Mouse (Mus musculus): ENCODE data around the gene Ptprn2.
A peak's percentile ranks its signal among the peaks of the same experiment; 100 is the strongest.
"Not testable (repeated sequence)": the region's sequence is repeated elsewhere in the genome, so short reads cannot be mapped to it uniquely, and the experiment has no call there.

Gene Ptprn2

GRCm38 (mm10) chr12:116485591-116486403, at the start of gene Ptprn2:
TSS of gene Ptprn2 (plus strand) at chr12:116485720.
- peak; percentile 63 to 75 for DNase-seq

GRCm38 (mm10) chr12:116436125-116436524, 49.4 kb upstream of the Ptprn2 start:
- no peak for DNase-seq

DNA sequence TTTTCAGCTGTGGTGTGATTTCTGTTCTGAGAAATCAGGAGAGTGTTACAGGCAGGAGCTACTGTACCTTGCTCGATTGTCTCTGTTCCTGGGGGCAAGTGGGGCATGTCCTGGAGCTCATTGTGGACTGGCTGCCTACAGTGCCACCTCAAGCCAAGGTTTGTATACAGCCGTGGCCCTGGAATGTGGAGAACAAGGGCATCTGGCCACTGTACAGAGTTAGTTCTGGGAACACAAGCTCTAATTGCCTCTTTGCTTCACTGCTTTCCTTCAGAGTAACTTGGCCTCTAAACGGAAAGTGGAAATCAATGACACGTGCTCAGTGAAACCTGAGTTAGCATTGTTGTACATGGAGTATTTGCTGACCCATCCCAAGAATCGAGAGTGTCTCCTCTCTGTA, 46.9 kb upstream of the Ptprn2 start:
- no peak for DNase-seq

DNA sequence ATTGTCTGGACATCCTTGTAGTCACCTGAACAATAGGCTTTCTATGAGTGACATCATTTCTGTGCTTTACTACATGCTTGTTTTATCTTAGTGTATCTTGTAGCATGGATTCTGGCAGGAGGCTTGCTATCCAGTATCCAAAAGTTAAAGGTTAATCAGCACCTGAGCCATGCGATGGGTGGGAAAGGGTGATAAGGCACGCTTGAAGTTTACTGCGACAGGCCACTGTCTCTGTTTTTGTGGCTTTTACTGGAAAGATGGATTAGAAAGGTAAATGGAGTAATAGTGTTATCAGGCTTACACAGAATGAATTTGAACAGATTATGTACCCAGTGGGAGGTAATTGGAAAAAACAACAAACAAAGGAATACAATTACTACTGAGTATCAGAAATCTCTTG, 43.3 kb upstream of the Ptprn2 start:
- no peak for DNase-seq

- DNase-seq = no peak
Observed at GRCm38 (mm10) chr12:116449536-116449935, 36.0 kb upstream of the Ptprn2 start.

- no peak for DNase-seq
Observed at GRCm38 (mm10) chr12:116460379-116461065, 25.0 kb upstream of the Ptprn2 start.

GRCm38 (mm10) chr12:116467030-116467429, 18.5 kb upstream of the Ptprn2 start:
- DNase-seq = no peak

DNA sequence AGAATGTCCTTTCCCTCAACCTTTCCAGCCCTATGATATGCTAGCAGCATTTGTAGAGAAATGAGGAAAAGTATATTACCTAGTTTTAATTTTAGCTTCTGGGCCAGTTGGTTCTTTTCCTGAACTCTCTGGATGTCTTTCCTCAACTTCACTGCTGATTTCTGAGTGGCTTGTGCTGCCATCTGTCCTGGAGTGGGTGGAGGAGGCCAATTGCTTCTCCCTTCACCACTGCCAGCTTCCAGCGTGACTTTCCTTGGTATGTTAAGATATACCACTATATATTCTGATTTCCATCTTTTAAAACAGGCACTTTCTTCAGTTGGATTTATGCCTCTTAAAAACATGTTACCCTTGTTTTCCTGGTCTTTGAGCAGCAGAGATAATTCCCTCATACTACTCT, 17.2 kb upstream of the Ptprn2 start:
- no peak for DNase-seq

DNA sequence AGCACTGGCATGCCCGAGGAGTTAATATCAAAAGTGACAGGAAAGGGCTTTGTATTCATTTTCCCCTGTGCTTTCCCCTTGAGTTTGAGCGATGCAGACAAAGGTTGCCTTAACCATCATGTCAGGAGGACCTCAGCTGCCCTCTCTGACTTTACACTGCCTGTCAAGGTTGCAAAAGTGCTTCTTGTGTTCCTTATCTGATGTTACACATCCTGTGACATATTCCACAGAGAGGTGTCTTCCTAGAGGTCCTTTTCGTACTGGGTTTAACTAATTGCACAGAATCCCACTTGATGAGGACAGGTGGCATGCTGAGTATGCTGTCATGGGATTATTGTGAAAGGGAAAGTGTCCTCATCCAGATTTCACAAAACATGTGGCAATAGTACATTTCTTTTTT, 16.4 kb upstream of the Ptprn2 start:
- no peak for DNase-seq

DNA sequence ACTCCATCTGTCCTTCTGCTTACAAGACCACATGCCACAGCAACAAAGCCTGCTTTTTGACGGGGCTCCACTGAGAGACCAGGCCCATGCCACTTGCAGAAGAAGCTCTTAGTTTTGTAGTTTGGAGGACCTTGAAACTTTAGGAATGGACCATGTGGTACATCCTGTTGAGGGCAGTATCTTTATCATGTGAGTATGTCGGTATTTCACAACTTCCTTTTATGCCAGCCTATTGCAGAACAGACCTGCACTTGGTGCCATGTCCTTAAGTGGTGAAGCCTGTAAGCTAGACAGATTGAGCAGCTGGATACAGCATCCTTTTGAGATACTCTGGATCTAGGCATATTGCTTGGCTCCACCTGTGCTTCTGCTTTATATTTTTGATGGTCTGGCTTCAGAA, 12.3 kb upstream of the Ptprn2 start:
- no peak for DNase-seq

- DNase-seq = no peak
Observed at GRCm38 (mm10) chr12:116473761-116474160, 11.8 kb upstream of the Ptprn2 start.

GRCm38 (mm10) chr12:116474676-116475075, 10.8 kb upstream of the Ptprn2 start:
- no peak for DNase-seq

DNA sequence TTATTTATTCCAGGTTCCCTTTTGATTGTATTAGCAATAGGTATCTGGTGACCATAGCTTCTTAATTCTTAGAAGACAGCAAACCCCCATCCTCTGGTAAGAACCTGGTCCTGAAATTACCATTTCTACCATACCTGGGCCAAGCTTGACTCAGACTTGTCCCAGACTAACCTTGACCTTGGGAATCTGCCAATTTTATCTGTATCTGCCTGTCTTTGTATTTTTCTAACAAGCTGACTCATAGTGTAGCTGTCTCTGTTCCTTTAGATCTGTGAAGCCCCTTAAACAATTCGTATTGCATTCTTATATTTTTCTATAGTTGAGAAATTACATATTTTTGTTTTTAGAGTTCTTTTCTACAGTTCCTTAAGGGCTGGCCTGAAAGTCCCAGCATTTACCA, 6.7 kb upstream of the Ptprn2 start:
- DNase-seq = no peak

DNA sequence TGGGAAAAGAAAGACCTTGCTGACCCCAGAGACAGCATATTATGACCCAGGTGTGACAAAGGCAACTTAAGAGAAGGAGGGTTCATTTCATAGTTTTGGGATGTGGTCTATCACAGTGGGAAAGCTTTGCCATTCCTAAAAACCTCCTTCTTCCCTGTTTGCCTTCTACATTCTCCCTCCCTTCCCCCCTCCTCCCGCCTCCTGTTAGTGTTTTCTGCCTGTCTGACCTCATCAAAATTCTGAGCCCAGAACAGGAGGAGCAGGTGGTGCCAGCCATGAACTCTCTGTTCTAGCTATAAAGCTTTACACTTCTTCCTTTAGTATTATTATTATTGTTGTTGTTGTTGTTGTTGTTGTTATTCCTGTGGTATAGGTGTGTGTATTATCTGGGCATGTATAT, 3.6 kb upstream of the Ptprn2 start:
- no peak for DNase-seq

DNA sequence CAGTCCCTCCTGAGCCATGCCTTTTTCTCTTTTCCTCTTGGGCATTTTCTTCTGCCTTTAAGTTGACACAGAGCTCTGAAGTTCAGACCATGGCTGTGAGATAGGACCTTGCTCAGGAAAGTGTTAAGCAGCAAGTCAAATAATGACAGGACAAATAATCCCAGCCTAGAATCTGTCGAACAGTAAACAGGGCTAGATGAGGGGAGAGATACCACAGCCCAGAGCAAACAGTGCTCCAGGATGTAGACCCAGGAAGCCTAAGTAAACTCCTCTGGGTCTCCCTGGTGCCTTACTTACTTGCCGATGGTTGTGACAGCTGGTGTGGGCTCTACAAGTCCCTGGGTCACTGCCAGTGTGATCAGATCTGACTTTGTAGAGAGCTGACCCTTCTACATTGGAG, 1.9 kb upstream of the Ptprn2 start:
- DNase-seq = no peak

GRCm38 (mm10) chr12:116484991-116485390, 529 bp upstream of the Ptprn2 start:
- no peak for DNase-seq

GRCm38 (mm10) chr12:116486404-116486730, 847 bp downstream of the Ptprn2 start:
- no peak for DNase-seq

- DNase-seq = no peak
Observed at GRCm38 (mm10) chr12:116488836-116489235, 3.3 kb downstream of the Ptprn2 start.

GRCm38 (mm10) chr12:116490575-116491356, 5.2 kb downstream of the Ptprn2 start:
- DNase-seq = no peak

- DNase-seq = no peak
Observed at GRCm38 (mm10) chr12:116498666-116499065, 13.1 kb downstream of the Ptprn2 start.

DNA sequence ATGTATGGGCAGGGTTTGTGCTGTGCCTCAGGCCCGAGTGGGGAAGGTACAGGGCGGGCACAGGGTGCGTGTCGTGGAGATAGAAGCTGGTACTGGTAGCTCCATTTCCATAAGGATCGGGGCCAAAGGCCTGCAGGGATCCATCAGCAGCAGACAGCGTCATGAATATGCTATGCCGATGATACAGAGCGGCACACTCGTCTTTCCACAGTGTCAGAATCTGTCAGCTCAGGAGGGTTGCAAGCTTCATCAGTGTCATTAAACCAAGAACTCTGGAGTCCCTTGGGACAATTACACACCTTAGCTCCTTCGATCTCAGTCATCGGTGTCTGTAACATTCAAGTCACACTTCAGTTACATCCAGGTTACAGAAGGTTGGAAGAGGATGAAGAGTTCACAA, 15.1 kb downstream of the Ptprn2 start:
- DNase-seq = no peak

GRCm38 (mm10) chr12:116512482-116512881, 27.0 kb downstream of the Ptprn2 start:
- DNase-seq = no peak

- not testable (repeated sequence) for DNase-seq
Observed at GRCm38 (mm10) chr12:116513788-116514187, 28.3 kb downstream of the Ptprn2 start.

DNA sequence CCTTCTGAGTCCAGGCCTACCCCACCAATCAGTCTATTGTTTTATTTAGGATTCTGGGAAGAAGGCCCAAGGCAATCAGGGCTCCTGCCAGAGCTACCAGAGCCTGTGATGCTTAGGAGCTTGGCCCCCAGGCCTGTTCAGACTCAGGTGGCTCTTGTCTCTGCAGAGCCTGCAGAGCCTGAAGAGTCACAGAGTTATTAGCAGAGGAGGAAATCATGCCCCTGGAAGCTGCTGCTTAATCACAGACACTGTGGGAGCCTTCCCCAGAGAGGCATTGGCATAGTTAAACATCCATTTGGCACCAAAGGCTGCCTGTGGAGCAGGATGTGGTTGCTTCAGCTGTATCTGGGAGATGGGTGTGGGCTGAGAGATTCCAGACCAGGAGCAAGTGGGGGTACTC, 30.3 kb downstream of the Ptprn2 start:
- DNase-seq = no peak

Measured in lung, postnatal 4 days (tissue).